Mouse (Mus musculus): ENCODE data around the gene Homer2. TPM values are rescaled to one million over a fixed set of nuclear protein-coding genes. Genes with fewer than 3 reads are reported as not detected.

Homer2 gene
- polyA plus RNA-seq, 1 experiment from 2014 or later = 12.6 TPM

DNA sequence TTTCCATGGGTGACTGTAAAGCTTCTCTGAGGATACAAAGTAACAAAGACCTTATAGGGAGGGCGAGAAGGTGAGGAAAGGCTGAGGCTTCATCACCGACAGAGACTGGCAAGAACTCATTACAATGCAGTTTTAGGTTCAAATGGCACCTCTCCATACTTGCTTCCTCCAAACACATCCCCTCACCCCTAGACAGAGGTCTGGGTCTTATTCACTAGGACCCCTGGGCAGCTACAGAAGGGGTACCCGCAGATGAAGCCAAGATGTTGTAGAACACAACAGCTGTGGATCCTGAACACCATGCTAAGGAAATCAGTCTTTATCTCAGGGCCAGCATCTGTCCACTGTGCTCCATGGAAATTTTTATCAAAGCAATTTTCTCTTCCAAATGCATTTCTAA, 50.3 kb downstream of the Homer2 start:
- H3K36me3 ChIP-seq (replicated peaks) = no peaks in the 10 kb centered on the region
- H3K27me3 ChIP-seq (ENCODE audit: poor library complexity, severe bottlenecking) = no peaks in the 10 kb centered on the region
- peaks cover 31% of the 10 kb centered on the region for H3K4me1 ChIP-seq
- no peak overlapping the region for H3K4me3 ChIP-seq
- no peak overlapping the region for H3K27ac ChIP-seq
- no peaks in the 10 kb centered on the region for H3K9me3 ChIP-seq
- DNase-seq (ENCODE audit: extremely low spot score, low spot score) = no peak
- 83% methylated on average over 3 of the region's 3 CpGs for WGBS

DNA sequence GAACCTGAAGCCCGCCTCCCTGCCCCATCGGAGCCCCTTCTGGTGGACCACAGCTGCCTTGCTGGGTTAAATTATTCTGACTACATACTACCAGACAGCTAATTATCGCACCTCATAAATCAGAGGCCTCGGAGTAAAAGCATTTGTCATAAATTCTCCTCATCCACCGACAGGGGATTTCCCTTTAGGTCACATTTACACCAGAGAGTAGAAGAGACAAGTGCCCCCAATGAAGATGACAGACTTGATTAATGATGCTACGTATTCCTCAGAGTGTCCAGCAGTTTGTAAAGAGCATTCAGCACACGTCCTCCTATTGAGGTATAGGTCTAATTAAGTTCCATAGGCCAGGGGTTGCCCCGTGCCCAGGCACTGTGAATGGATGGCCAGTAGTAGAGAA, 50.7 kb downstream of the Homer2 start:
- Histone ChIP-seq H3K27me3 (ENCODE audit: poor library complexity, severe bottlenecking) (no peaks in the 10 kb centered on the region), H3K4me3 (no peak overlapping the region), H3K9me3 (no peaks in the 10 kb centered on the region), H3K4me1 (peaks cover 36% of the 10 kb centered on the region), H3K36me3 (replicated peaks) (no peaks in the 10 kb centered on the region), H3K27ac (no peak overlapping the region)
- no peak for DNase-seq (ENCODE audit: extremely low spot score, low spot score)
- WGBS = 87% methylated on average over 8 of the region's 8 CpGs

DNA sequence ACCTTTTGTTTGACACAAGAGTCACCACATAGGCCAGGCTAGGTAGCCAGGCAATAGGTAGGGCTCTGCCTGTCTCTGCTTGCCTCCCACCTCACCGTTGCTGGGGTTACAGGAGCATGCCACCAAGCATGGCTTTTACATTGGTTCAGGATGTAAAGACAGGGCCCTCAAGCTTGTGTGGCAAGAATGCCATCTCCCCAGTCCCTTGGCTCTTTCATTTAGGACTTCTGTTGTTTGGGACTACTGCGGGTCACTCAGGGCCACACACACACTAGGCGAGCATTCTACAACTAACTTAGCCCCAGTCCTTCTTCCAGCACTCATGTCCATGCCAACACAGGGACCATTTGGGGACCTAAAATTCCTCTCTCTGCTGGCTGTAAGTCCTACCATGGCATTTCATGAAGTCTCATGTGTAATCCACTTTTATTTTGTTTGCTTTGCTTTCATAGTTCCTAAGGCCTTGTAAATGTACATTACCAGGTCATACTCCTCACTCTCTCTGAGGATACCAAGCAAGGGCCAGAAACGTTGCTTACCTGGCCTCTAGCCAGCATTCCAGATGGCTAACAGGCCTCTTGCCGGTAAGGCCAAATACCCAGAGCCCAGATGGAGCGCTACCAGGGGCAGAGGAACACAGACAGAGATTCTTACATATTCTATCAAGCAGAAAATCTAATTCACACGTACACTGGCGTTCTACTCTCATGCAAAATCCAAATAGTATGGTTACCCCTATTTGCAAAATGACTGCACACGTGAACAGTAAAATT, 52.2 kb downstream of the Homer2 start:
- no peaks in the 10 kb centered on the region for H3K9me3 ChIP-seq
- peak overlapping the region; percentile 41 for H3K27ac ChIP-seq
- WGBS = 81% methylated on average over 9 of the region's 9 CpGs
- DNase-seq (ENCODE audit: extremely low spot score, low spot score) = no peak
- H3K4me3 ChIP-seq = no peak overlapping the region
- H3K36me3 ChIP-seq (replicated peaks) = no peaks in the 10 kb centered on the region
- H3K4me1 ChIP-seq = peaks cover 43% of the 10 kb centered on the region
- no peaks in the 10 kb centered on the region for H3K27me3 ChIP-seq (ENCODE audit: poor library complexity, severe bottlenecking)

DNA sequence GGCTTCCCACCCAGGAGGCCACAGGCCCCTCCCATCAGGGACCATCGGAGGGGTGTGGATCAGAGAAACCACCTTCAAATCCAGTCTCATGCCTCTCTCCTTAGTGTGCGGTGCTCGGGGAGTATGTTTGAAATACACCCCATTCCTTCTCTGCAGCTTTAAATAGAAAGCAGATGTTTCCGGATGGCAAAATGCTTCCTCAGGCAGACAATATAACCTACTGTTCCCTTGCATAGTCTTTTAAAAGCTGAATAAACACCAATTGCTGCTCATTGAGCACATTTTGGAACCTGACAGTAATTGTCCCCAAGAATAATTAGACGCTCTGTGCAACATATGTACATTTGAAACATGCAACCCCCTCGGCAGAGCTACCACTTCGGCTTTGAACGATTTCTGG, 53.3 kb downstream of the Homer2 start:
- 68% methylated on average over 8 of the region's 8 CpGs for WGBS
- DNase-seq (ENCODE audit: extremely low spot score, low spot score) = no peak
- Histone ChIP-seq H3K4me3 (no peak overlapping the region), H3K36me3 (replicated peaks) (no peaks in the 10 kb centered on the region), H3K27ac (peak overlapping the region; percentile 75), H3K27me3 (ENCODE audit: poor library complexity, severe bottlenecking) (no peaks in the 10 kb centered on the region), H3K9me3 (no peaks in the 10 kb centered on the region), H3K4me1 (peaks cover 43% of the 10 kb centered on the region)

DNA sequence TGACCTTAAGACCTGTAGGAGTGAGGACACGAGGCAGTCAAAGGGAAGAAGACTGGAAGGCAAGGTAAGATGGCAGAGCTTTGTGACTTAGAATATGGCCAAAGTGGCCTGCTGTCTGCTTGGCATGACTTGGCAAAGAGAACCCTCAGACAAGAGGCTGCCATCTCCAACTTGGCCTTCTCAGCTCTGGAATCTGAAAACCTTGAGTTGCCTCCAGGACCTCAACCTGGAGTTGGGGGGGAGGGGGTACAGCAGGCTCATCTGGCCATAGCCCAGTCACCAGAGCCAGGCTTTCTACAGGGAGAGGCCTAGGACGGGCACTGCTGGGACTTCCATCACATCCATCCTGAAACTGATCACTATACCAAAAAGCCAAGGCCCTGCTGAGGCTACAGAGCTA, 55.0 kb downstream of the Homer2 start:
- Histone ChIP-seq H3K27ac (peak overlapping the region; percentile 31; the same call in 1 of the 2 replicates), H3K36me3 (replicated peaks) (no peaks in the 10 kb centered on the region), H3K27me3 (ENCODE audit: poor library complexity, severe bottlenecking) (no peaks in the 10 kb centered on the region), H3K4me3 (no peak overlapping the region), H3K9me3 (no peaks in the 10 kb centered on the region), H3K4me1 (peaks cover 43% of the 10 kb centered on the region)
- WGBS = 74% methylated on average over 2 of the region's 2 CpGs
- DNase-seq (ENCODE audit: extremely low spot score, low spot score) = no peak

DNA sequence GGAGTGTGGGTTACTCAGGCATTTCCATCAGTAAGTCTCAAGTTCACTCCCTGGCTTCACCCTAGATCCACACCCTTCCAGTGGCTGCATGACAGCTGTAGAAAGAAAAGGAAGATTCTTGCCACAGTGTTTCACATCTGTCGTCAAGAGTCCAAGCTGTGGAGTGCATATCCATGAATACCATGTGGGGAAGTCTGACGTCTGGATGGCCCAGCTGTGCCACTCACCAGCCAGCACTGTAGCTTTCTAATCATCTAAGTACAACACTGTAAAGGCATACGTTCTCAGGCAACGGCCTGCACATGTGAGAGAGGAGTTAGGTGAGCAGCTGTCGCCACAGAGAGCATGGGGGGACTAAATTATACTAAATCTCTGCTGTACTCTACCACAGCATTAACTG, 56.0 kb downstream of the Homer2 start:
- Histone ChIP-seq H3K36me3 (replicated peaks) (no peaks in the 10 kb centered on the region), H3K27ac (no peak overlapping the region), H3K4me3 (no peak overlapping the region), H3K27me3 (ENCODE audit: poor library complexity, severe bottlenecking) (no peaks in the 10 kb centered on the region), H3K9me3 (no peaks in the 10 kb centered on the region), H3K4me1 (peaks cover 43% of the 10 kb centered on the region)
- WGBS = 75% methylated on average over 5 of the region's 5 CpGs
- DNase-seq (ENCODE audit: extremely low spot score, low spot score) = no peak

DNA sequence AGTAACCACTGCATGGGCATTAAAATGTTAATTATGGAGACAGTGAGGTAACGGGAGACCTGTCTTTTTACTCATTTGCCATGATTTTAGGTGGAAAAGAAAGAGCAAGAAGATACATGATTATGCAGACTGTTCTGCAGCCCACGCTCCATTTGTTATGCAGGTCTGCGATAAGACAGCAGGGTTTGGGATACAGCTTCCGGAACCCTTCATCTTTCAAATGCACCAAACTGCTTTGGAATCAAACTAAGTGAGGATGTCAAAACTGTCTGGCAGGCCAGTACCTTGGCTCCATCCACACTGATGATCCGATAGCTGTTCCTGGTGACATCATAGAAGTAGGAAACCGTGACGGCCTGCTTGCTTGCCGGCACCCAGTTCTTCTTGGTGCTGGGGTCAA, 58.1 kb downstream of the Homer2 start:
- H3K27ac ChIP-seq = no peak overlapping the region
- 91% methylated on average over 8 of the region's 8 CpGs for WGBS
- no peak overlapping the region for H3K4me3 ChIP-seq
- H3K9me3 ChIP-seq = no peaks in the 10 kb centered on the region
- H3K4me1 ChIP-seq = peaks cover 31% of the 10 kb centered on the region
- H3K36me3 ChIP-seq (replicated peaks) = no peaks in the 10 kb centered on the region
- H3K27me3 ChIP-seq (ENCODE audit: poor library complexity, severe bottlenecking) = no peaks in the 10 kb centered on the region
- DNase-seq (ENCODE audit: extremely low spot score, low spot score) = no peak

DNA sequence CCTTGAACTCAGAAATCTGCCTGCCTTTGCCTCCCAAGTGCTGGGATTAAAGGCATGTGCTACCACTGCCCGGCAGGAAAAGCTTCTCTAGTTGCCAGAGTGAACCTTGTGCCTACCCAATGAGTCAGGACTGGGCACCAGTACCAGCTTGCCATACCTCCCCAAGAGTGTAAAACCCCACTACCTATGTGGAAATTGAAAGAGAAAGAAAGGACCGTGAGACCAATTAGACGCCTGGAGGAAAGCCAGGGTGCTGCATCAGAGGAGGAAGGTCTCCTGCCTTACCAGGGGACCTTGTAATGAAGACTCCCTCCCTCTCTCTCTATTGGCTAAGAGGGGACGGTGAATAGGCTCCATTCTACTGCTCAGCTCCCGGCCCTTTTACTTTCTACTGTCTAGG, 59.4 kb downstream of the Homer2 start:
- H3K4me3 ChIP-seq = no peak overlapping the region
- DNase-seq (ENCODE audit: extremely low spot score, low spot score) = no peak
- no peaks in the 10 kb centered on the region for H3K36me3 ChIP-seq (replicated peaks)
- WGBS = 80% methylated on average over 5 of the region's 5 CpGs
- H3K9me3 ChIP-seq = no peaks in the 10 kb centered on the region
- peaks cover 18% of the 10 kb centered on the region for H3K4me1 ChIP-seq
- H3K27me3 ChIP-seq (ENCODE audit: poor library complexity, severe bottlenecking) = no peaks in the 10 kb centered on the region
- no peak overlapping the region for H3K27ac ChIP-seq

DNA sequence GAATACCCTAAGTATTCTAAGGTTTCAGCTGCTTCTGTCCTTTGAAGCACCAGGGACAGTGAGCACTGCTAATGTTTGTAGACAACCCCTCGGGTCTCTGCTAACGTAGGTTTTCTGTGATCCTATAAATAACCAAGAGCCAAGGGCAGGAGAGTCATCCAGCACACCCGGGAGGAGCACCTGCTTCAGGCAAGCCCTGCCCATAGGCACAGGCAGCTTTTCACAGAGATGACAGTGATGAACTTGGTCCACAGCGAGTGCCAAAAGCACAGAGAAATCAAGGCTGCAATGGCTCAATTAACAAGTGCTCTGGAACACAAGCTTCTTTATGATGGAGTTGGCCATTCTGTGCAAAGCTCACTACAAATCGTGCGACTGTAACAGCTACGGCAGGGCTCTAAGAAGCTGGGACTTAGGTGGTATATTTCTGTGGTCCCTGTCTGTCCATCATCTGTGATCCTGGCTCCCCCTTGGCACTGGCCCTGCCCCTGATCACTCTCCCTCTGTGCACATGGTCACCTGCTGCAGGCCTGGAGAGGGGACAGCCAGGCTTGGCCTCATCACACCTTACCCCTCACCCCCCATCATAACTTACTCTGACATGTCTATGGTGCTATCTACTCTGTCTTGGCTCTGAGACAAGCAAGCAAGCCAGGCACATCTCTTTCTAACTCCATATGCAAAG, 62.6 kb downstream of the Homer2 start:
- no peaks in the 10 kb centered on the region for H3K27me3 ChIP-seq (ENCODE audit: poor library complexity, severe bottlenecking)
- H3K4me3 ChIP-seq = no peak overlapping the region
- no peaks in the 10 kb centered on the region for H3K9me3 ChIP-seq
- DNase-seq (ENCODE audit: extremely low spot score, low spot score) = no peak
- 79% methylated on average over 7 of the region's 7 CpGs for WGBS
- H3K4me1 ChIP-seq = no peaks in the 10 kb centered on the region
- no peaks in the 10 kb centered on the region for H3K36me3 ChIP-seq (replicated peaks)
- H3K27ac ChIP-seq = no peak overlapping the region

DNA sequence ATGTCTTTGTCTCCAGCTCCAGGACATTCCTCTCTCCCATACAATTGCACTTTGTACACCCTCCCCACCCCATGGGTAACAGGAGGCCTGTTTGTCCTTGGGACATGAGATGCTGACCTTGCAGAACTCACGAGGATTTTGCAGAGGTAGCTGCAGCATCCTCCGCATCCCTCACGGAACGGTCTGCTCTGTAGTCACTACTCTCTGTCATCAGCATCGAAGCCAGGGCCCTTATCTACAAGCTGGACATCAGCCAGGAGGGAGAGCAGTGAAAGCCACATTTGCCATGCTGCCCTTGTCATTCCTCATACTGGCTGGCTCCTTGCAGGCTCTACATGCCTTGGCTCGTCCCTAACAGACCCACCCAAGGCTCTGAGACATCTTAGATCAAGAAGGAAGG, 66.2 kb downstream of the Homer2 start:
- H3K27me3 ChIP-seq (ENCODE audit: poor library complexity, severe bottlenecking) = no peaks in the 10 kb centered on the region
- no peaks in the 10 kb centered on the region for H3K36me3 ChIP-seq (replicated peaks)
- WGBS = 89% methylated on average over 6 of the region's 6 CpGs
- no peak overlapping the region for H3K4me3 ChIP-seq
- H3K9me3 ChIP-seq = no peaks in the 10 kb centered on the region
- no peak for DNase-seq (ENCODE audit: extremely low spot score, low spot score)
- no peak overlapping the region for H3K27ac ChIP-seq
- H3K4me1 ChIP-seq = no peaks in the 10 kb centered on the region

DNA sequence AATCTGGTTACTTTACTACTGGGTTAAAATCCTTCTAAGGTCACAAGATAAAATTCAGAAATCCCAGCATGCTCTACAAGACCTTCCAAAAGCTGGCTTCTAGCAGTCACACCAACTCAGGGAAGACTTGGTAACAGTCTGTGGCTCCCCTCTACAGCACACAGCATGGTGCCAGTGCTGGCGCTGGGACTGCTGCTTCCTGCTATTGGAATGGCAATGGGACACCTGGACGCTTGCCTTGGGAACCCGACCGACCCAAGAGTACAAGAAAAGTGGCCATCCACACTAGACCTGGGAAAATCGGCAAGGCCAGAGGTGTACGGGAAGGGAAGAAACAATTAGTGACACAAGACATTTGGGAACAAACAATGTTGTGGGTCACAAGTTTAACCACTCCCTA, 74.7 kb downstream of the Homer2 start:
- Histone ChIP-seq H3K27ac (no peak overlapping the region), H3K9me3 (0 out of 2 replicates have a peak, but pooled peaks cover 2% of the 10 kb centered on the region), H3K4me3 (no peak overlapping the region), H3K36me3 (replicated peaks) (0 out of 2 replicates have a peak, but pooled peaks cover 3% of the 10 kb centered on the region), H3K27me3 (ENCODE audit: poor library complexity, severe bottlenecking) (no peaks in the 10 kb centered on the region), H3K4me1 (no peaks in the 10 kb centered on the region)
- no peak for DNase-seq (ENCODE audit: extremely low spot score, low spot score)
- 81% methylated on average over 6 of the region's 6 CpGs for WGBS

DNA sequence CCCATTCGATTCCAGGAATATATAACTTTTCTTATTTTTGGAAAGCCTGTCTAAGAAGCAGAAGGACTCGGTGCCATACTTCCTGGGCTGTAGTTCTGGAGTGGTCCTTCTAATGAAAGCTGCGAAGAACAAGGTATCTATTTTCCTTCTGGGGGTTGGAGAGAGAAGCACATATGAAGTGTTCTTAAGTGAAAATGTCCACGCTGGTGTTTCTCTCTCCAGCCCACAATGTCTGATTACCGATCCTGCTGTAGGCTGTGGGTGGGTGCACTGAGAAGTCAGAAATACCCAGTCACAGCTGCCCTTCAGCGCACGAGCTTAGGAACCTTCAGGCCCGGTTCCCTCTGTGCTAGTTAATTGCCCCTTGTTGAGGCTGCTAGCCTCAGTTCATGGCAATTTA, 76.1 kb downstream of the Homer2 start:
- no peak overlapping the region for H3K27ac ChIP-seq
- H3K9me3 ChIP-seq = peaks cover 4% of the 10 kb centered on the region; the same call in 1 of the 2 replicates
- H3K36me3 ChIP-seq (replicated peaks) = 0 out of 2 replicates have a peak, but pooled peaks cover 3% of the 10 kb centered on the region
- no peaks in the 10 kb centered on the region for H3K4me1 ChIP-seq
- DNase-seq (ENCODE audit: extremely low spot score, low spot score) = no peak
- H3K27me3 ChIP-seq (ENCODE audit: poor library complexity, severe bottlenecking) = no peaks in the 10 kb centered on the region
- H3K4me3 ChIP-seq = no peak overlapping the region
- 94% methylated on average over 8 of the region's 8 CpGs for WGBS

DNA sequence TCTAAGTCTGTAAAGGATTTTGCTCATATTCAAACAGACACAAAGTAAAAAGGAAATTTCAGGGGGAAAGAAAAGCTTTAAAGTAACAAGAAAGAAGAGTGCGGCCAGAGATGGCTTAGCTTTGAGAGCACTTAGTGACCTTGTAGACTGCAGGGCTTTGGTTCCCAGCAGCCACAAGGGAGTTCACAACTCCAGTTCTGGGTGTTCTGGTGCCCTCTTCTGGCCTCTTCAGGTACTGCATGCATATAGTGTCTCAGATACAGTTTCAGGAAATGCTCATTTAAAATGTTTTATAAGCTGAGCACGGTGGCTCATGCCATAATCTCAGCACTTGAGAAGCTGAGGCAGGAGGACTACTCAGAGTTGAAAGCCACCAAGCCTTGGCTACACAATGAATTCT, 80.9 kb downstream of the Homer2 start:
- Histone ChIP-seq H3K4me1 (no peaks in the 10 kb centered on the region), H3K27me3 (ENCODE audit: poor library complexity, severe bottlenecking) (no peaks in the 10 kb centered on the region), H3K27ac (no peak overlapping the region), H3K36me3 (replicated peaks) (no peaks in the 10 kb centered on the region), H3K9me3 (peaks cover 6% of the 10 kb centered on the region; the same call in 1 of the 2 replicates), H3K4me3 (no peak overlapping the region)
- DNase-seq (ENCODE audit: extremely low spot score, low spot score) = peak; percentile 26
- 89% methylated on average over 2 of the region's 2 CpGs for WGBS

All from forebrain, embryonic 10.5 days (tissue).